ENCODE assay signal across 22 mouse cellular contexts in genomic region chr17:51370990-51371389, GRCm38 (mm10).
A peak's percentile ranks its signal among the peaks of the same experiment; 100 is the strongest.
DNase-seq lines count a peak whose midpoint lies in the region; ATAC-seq and TF ChIP-seq lines count a peak whose summit lies in the region.
"Had no signal": no experiment of that assay in that cellular context is flagged by ENCODE, and none has a peak within 500 bp of the region (broad histone marks: within the 10 kb centered on the region; RNA-seq: fewer than 3 reads in every experiment).

No protein-coding gene starts in this region.

- no peaks in the 10 kb centered on the region for H3K27me3 ChIP-seq in forebrain, embryonic 15.5 days
- no peaks in the 10 kb centered on the region for H3K27me3 ChIP-seq in forebrain, embryonic 12.5 days
- no peaks in the 10 kb centered on the region for H3K27me3 ChIP-seq in midbrain, embryonic 14.5 days (ENCODE audit: control insufficient read depth, insufficient read depth, low read length)
- H3K27me3 ChIP-seq in stomach, postnatal 0 days (ENCODE audit: control insufficient read depth, insufficient read depth, low read length), result no peaks in the 10 kb centered on the region
- H3K27me3 ChIP-seq: heart, embryonic 12.5 days had no signal

- no peak for TF ChIP-seq EP300 in stomach, postnatal 0 days (optimal IDR thresholded peaks at IDR 0.05)

- TF ChIP-seq CTCF in left cerebral cortex, adult 2 months (IDR thresholded peaks at IDR 0.05), result no peak
- no peak for TF ChIP-seq CTCF in stomach, postnatal 0 days (IDR thresholded peaks at IDR 0.05; ENCODE audit: low read depth)

- H3K27ac ChIP-seq in forebrain, embryonic 15.5 days (replicated peaks), result no peak overlapping the region
- H3K27ac ChIP-seq in forebrain, embryonic 12.5 days, result no peak overlapping the region
- H3K27ac ChIP-seq in left cerebral cortex, adult 2 months, result no peak overlapping the region
- peak overlapping the region; percentile 43; the same call in 1 of the 2 replicates for H3K27ac ChIP-seq in midbrain, embryonic 14.5 days (replicated peaks; ENCODE audit: low read depth, low read length)
- H3K27ac ChIP-seq in stomach, postnatal 0 days (replicated peaks), result no peak overlapping the region
- H3K27ac ChIP-seq: embryonic facial prominence, embryonic 10.5 days; limb, embryonic 10.5 days had no signal

- H3K4me1 ChIP-seq in forebrain, embryonic 15.5 days, result peaks cover 12% of the 10 kb centered on the region; the same call in 1 of the 2 replicates
- peaks cover 17% of the 10 kb centered on the region for H3K4me1 ChIP-seq in forebrain, embryonic 12.5 days
- peaks cover 10% of the 10 kb centered on the region; the same call in 1 of the 2 replicates for H3K4me1 ChIP-seq in midbrain, embryonic 14.5 days (ENCODE audit: control insufficient read depth, insufficient read depth, low read length)
- H3K4me1 ChIP-seq in stomach, postnatal 0 days (replicated peaks; ENCODE audit: control insufficient read depth, insufficient read depth), result no peaks in the 10 kb centered on the region
- H3K4me1 ChIP-seq: heart, embryonic 12.5 days had no signal

- H3K36me3 ChIP-seq in forebrain, embryonic 15.5 days, result no peaks in the 10 kb centered on the region
- no peaks in the 10 kb centered on the region for H3K36me3 ChIP-seq in forebrain, embryonic 12.5 days (replicated peaks)
- H3K36me3 ChIP-seq in midbrain, embryonic 14.5 days (ENCODE audit: control insufficient read depth, insufficient read depth, low read length), result no peaks in the 10 kb centered on the region
- no peaks in the 10 kb centered on the region for H3K36me3 ChIP-seq in stomach, postnatal 0 days (ENCODE audit: control insufficient read depth, insufficient read depth, low read length)
- H3K36me3 ChIP-seq: embryonic facial prominence, embryonic 10.5 days; heart, embryonic 12.5 days; limb, embryonic 10.5 days had no signal

- intact Hi-C loops in left cerebral cortex, postnatal 25 days (cut with DNase I), result no loop called here
- intact Hi-C loops in left cerebral cortex, adult 2 months (cut with DNase I), result no loop called here

- ATAC-seq in forebrain, embryonic 15.5 days (replicated peaks), result 0 out of 2 replicates have a peak, but pooled peaks have one; percentile 53
- ATAC-seq in forebrain, embryonic 12.5 days (ENCODE audit: low FRiP score), result no peak
- ATAC-seq in midbrain, embryonic 14.5 days (ENCODE audit: low FRiP score, low TSS enrichment), result peak; percentile 53; the same call in 1 of the 2 replicates
- no peak for ATAC-seq in stomach, postnatal 0 days (ENCODE audit: low FRiP score, low TSS enrichment)
- ATAC-seq in erythroblast, adult 5-6 weeks (replicated peaks; ENCODE audit: low FRiP score, poor library complexity, severe bottlenecking), result no peak
- ATAC-seq: CD4-positive, CD25-positive, alpha-beta regulatory T cell, adult 4 months; inflammation-experienced regulatory T-cells, adult 6 months; liver, postnatal 0 days had no signal

- 55% methylated on average over 7 of the region's 7 CpGs for WGBS in forebrain, embryonic 15.5 days
- WGBS in forebrain, embryonic 12.5 days, result 77% methylated on average over 7 of the region's 7 CpGs
- WGBS in midbrain, embryonic 14.5 days, result 50% methylated on average over 7 of the region's 7 CpGs
- WGBS in stomach, postnatal 0 days, result 79% methylated on average over 7 of the region's 7 CpGs

- no peaks in the 10 kb centered on the region for H3K9me3 ChIP-seq in forebrain, embryonic 15.5 days
- no peaks in the 10 kb centered on the region for H3K9me3 ChIP-seq in forebrain, embryonic 12.5 days
- H3K9me3 ChIP-seq in midbrain, embryonic 14.5 days (ENCODE audit: control insufficient read depth, low read length), result no peaks in the 10 kb centered on the region
- H3K9me3 ChIP-seq in stomach, postnatal 0 days (ENCODE audit: control insufficient read depth, low read length), result no peaks in the 10 kb centered on the region
- H3K9me3 ChIP-seq: embryonic facial prominence, embryonic 10.5 days; heart, embryonic 12.5 days; limb, embryonic 10.5 days had no signal

- H3K4me3 ChIP-seq in forebrain, embryonic 15.5 days, result no peak overlapping the region
- H3K4me3 ChIP-seq in forebrain, embryonic 12.5 days (replicated peaks), result no peak overlapping the region
- H3K4me3 ChIP-seq in left cerebral cortex, adult 2 months, result no peak overlapping the region
- H3K4me3 ChIP-seq in midbrain, embryonic 14.5 days (replicated peaks; ENCODE audit: low read depth, low read length), result no peak overlapping the region
- H3K4me3 ChIP-seq in stomach, postnatal 0 days (ENCODE audit: low read depth, low read length), result no peak overlapping the region
- H3K4me3 ChIP-seq: embryonic facial prominence, embryonic 10.5 days; heart, embryonic 12.5 days; limb, embryonic 10.5 days had no signal

- H3K9ac ChIP-seq in forebrain, embryonic 15.5 days (replicated peaks), result no peak overlapping the region
- no peak overlapping the region for H3K9ac ChIP-seq in forebrain, embryonic 12.5 days
- H3K9ac ChIP-seq in midbrain, embryonic 14.5 days (replicated peaks; ENCODE audit: low read length), result no peak overlapping the region
- H3K9ac ChIP-seq in stomach, postnatal 0 days (ENCODE audit: low read length), result no peak overlapping the region
- H3K9ac ChIP-seq: heart, embryonic 12.5 days; liver, postnatal 0 days had no signal

- H3K4me2 ChIP-seq in forebrain, embryonic 15.5 days (replicated peaks), result no peak overlapping the region
- no peak overlapping the region for H3K4me2 ChIP-seq in forebrain, embryonic 12.5 days
- H3K4me2 ChIP-seq in midbrain, embryonic 14.5 days (ENCODE audit: low read length), result peak overlapping the region; percentile 18; the same call in 1 of the 2 replicates
- no peak overlapping the region for H3K4me2 ChIP-seq in stomach, postnatal 0 days (replicated peaks; ENCODE audit: low read depth)
- H3K4me2 ChIP-seq: heart, embryonic 12.5 days had no signal

- peak; percentile 5 to 6 for DNase-seq in left cerebral cortex, postnatal 25 days (ENCODE audit: low spot score in 2 of 2)
- DNase-seq in left cerebral cortex, adult 2 months (ENCODE audit: extremely low spot score in 1 of 2, low spot score in 2 of 2), result no peak
- peak; percentile 72 for DNase-seq in midbrain, embryonic 14.5 days
- no peak for DNase-seq in stomach, postnatal 0 days (ENCODE audit: low spot score)
- DNase-seq: adrenal gland, postnatal 36 days; cerebellum, adult 8-10 months; gastrocnemius, postnatal 10 days; heart, adult 11 months; heart, postnatal 14 days; kidney, adult 2 months; kidney, postnatal 25 days; liver, postnatal 0 days; lung, postnatal 14 days; thymus, postnatal 14 days had no signal

Comparison
In these comparisons a context has a peak if more than half of its experiments do, and no peak if none do; other contexts are left out.
1. ATAC-seq: peak in forebrain, embryonic 15.5 days (single experiment) and midbrain, embryonic 14.5 days (single experiment); none in forebrain, embryonic 12.5 days (single experiment), stomach, postnatal 0 days (single experiment) and erythroblast, adult 5-6 weeks (single experiment).
2. DNase-seq: peak in left cerebral cortex, postnatal 25 days (2 of 2) and midbrain, embryonic 14.5 days (single experiment); none in left cerebral cortex, adult 2 months (0 of 2) and stomach, postnatal 0 days (single experiment).